Mouse (Mus musculus) frontal cortex, postnatal 25 days (tissue): Measurements from ENCODE around the gene Rnf25.

Source experiments
- DNase-seq, 2 experiments: peaks; one replicate each; pipeline ENCODE4 v3.0.0; 2022; ENCODE audit warnings: low spot score in 2 of 2

Gene Rnf25

GRCm38 (mm10) chr1:74601267-74601962, at the start of gene Rnf25, which contains the start of gene Stk36:
Gene Rnf25, minus strand, starts transcription at chr1:74601397.
Gene Stk36, plus strand, starts transcription at chr1:74601445.
- peak; percentile 67 to 73 for DNase-seq

GRCm38 (mm10) chr1:74643926-74644325, 42.7 kb upstream of the Rnf25 start:
- no peak for DNase-seq

- DNase-seq = no peak
Observed at GRCm38 (mm10) chr1:74643524-74643923, 42.3 kb upstream of the Rnf25 start.

- DNase-seq = no peak
Observed at GRCm38 (mm10) chr1:74632734-74633133, 31.5 kb upstream of the Rnf25 start.

- DNase-seq = no peak
Observed at GRCm38 (mm10) chr1:74628001-74628400, 26.8 kb upstream of the Rnf25 start.

- DNase-seq = no peak
Observed at GRCm38 (mm10) chr1:74626076-74626475, 24.9 kb upstream of the Rnf25 start.

- DNase-seq = no peak
Observed at GRCm38 (mm10) chr1:74624183-74624582, 23.0 kb upstream of the Rnf25 start.

GRCm38 (mm10) chr1:74600501-74601266, 513 bp downstream of the Rnf25 start:
- no peak for DNase-seq

- DNase-seq = no peak
Observed at GRCm38 (mm10) chr1:74594434-74594833, 6.8 kb downstream of the Rnf25 start.

GRCm38 (mm10) chr1:74587773-74588445, 13.3 kb downstream of the Rnf25 start, which contains the start of the genes Zfp142 and Bcs1l:
Gene Zfp142, minus strand, starts transcription at chr1:74588246.
Gene Bcs1l, plus strand, starts transcription at chr1:74588289.
- peak; percentile 85 to 97 for DNase-seq

- peak in 1 of 2 experiments; percentile 67 for DNase-seq
Observed at GRCm38 (mm10) chr1:74587233-74587772, 13.9 kb downstream of the Rnf25 start.

GRCm38 (mm10) chr1:74584616-74585398, 16.4 kb downstream of the Rnf25 start:
- DNase-seq = no peak

GRCm38 (mm10) chr1:74582621-74583020, 18.6 kb downstream of the Rnf25 start:
- no peak for DNase-seq

- no peak for DNase-seq
Observed at GRCm38 (mm10) chr1:74569739-74570719, 31.2 kb downstream of the Rnf25 start.

GRCm38 (mm10) chr1:74565834-74566233, 35.4 kb downstream of the Rnf25 start:
- no peak for DNase-seq

- no peak for DNase-seq
Observed at GRCm38 (mm10) chr1:74559061-74559460, 42.1 kb downstream of the Rnf25 start.

GRCm38 (mm10) chr1:74544184-74544583, 57.0 kb downstream of the Rnf25 start, which contains the start of gene Usp37:
Gene Usp37, minus strand, starts transcription at chr1:74544284.
- no peak for DNase-seq
